Mouse (Mus musculus): ENCODE results near the gene Kifap3. TPM values are rescaled to one million over a fixed set of nuclear protein-coding genes. Genes with fewer than 3 reads are reported as not detected.
"Not testable (repeated sequence)": the region's sequence is repeated elsewhere in the genome, so short reads cannot be mapped to it uniquely, and the experiment has no call there.

Kifap3 gene
- total and polyA plus RNA-seq, 2 experiments from 2014 or later, result 144 to 205 TPM

DNA sequence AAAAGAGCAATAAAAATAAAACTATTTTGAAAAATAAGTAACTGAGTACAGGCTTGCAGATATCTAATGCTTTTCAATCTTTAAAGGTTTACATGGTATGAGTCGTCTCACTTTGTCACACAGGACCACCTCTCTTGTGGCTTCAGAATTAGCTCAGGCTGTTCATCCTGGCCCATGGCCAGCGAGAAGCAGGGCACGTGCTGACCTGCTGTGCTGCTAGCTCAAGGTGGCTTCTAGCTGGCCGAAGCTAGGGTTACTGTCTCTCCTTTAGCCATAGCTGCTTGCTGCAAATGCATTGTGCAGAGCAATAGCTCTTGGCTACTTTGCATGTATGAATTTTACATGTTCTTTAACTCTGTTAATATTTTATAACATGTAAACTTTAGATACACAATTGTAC is 42.0 kb downstream of the Kifap3 start:
- no peak for DNase-seq
- no peak for TF ChIP-seq CTCF (IDR thresholded peaks at IDR 0.05; ENCODE audit: low read depth)
- no peak for ATAC-seq
- Histone ChIP-seq H3K27ac (ENCODE audit: low read depth, low read length) (no peak overlapping the region), H3K9ac (no peak overlapping the region), H3K27me3 (ENCODE audit: insufficient read depth, low read length) (no peaks in the 10 kb centered on the region), H3K4me1 (ENCODE audit: insufficient read depth) (no peaks in the 10 kb centered on the region), H3K4me2 (ENCODE audit: low read depth) (no peak overlapping the region), H3K9me3 (ENCODE audit: low read length) (no peaks in the 10 kb centered on the region), H3K4me3 (ENCODE audit: low read depth, low read length) (no peak overlapping the region), H3K36me3 (ENCODE audit: insufficient read depth) (no peaks in the 10 kb centered on the region; the same call in 1 of the 2 replicates)
- 77% methylated on average over 4 of the region's 4 CpGs for WGBS

DNA sequence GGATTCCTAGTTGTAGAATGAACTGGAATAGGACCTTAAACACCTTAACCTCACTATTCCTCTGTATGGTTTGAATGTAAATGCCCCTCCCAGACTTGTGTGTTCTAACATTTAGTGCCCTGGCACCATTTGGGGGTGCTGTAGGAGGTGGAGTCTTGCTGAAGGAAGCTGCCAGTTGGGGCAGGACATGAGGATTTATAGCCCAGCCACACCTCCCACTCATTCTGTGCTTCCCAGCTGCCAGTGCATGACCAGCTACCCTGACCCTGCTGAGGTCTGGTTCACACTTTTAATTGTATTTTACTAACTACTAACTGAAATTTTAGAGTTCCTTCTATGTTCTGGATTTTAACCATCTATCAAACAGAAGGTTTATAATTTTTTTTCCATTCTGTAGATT is 50.1 kb downstream of the Kifap3 start:
- Histone ChIP-seq H3K9ac (no peak overlapping the region), H3K36me3 (ENCODE audit: insufficient read depth) (peaks cover 5% of the 10 kb centered on the region), H3K4me1 (ENCODE audit: insufficient read depth) (no peaks in the 10 kb centered on the region), H3K4me3 (ENCODE audit: low read depth, low read length) (no peak overlapping the region), H3K9me3 (ENCODE audit: low read length) (no peaks in the 10 kb centered on the region), H3K4me2 (ENCODE audit: low read depth) (no peak overlapping the region), H3K27ac (ENCODE audit: low read depth, low read length) (no peak overlapping the region), H3K27me3 (ENCODE audit: insufficient read depth, low read length) (no peaks in the 10 kb centered on the region)
- ATAC-seq (no peak), DNase-seq (no peak)
- no peak for TF ChIP-seq CTCF (IDR thresholded peaks at IDR 0.05; ENCODE audit: low read depth)

- Histone ChIP-seq H3K4me3 (ENCODE audit: low read depth, low read length) (no peak overlapping the region), H3K9ac (no peak overlapping the region), H3K27me3 (ENCODE audit: insufficient read depth, low read length) (no peaks in the 10 kb centered on the region), H3K36me3 (ENCODE audit: insufficient read depth) (peaks cover 5% of the 10 kb centered on the region), H3K9me3 (ENCODE audit: low read length) (no peaks in the 10 kb centered on the region), H3K4me1 (ENCODE audit: insufficient read depth) (no peaks in the 10 kb centered on the region), H3K4me2 (ENCODE audit: low read depth) (no peak overlapping the region), H3K27ac (ENCODE audit: low read depth, low read length) (no peak overlapping the region)
- DNase-seq (peak; percentile 18), ATAC-seq (peak; percentile 51; the same call in 1 of the 2 replicates)
- peak; percentile 65 for TF ChIP-seq CTCF (IDR thresholded peaks at IDR 0.05; ENCODE audit: low read depth)
- 79% methylated on average over 1 of the region's 1 CpGs for WGBS
Observed at GRCm38 (mm10) chr1:163834066-163834465, 54.7 kb downstream of the Kifap3 start.

DNA sequence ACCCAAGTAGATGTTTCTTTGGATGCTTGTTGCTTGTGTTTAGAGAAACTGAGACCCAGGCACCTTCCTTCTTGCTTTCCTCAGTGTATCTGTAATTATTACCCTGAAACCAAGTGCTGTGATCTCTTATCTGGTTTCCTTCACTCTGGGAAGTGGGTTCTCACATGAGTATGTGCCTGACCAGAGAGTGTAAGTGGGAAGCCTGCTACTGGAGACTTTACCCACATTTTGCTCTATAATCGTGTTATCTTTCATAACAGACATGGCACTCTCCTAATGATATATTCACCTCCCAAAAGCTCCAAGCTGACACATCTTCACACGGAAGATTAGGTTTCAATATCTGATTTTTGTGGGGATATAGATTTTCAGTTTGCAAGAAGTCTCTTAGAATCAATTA is 55.7 kb downstream of the Kifap3 start:
- H3K27me3 ChIP-seq (ENCODE audit: insufficient read depth, low read length), result no peaks in the 10 kb centered on the region
- no peak overlapping the region for H3K9ac ChIP-seq
- H3K4me3 ChIP-seq (ENCODE audit: low read depth, low read length), result no peak overlapping the region
- no peak for TF ChIP-seq CTCF (IDR thresholded peaks at IDR 0.05; ENCODE audit: low read depth)
- H3K36me3 ChIP-seq (ENCODE audit: insufficient read depth), result peaks cover 5% of the 10 kb centered on the region
- no peak overlapping the region for H3K4me2 ChIP-seq (ENCODE audit: low read depth)
- H3K9me3 ChIP-seq (ENCODE audit: low read length), result no peaks in the 10 kb centered on the region
- H3K4me1 ChIP-seq (ENCODE audit: insufficient read depth), result no peaks in the 10 kb centered on the region
- DNase-seq (no peak), ATAC-seq (no peak)
- 94% methylated on average over 2 of the region's 2 CpGs for WGBS
- H3K27ac ChIP-seq (ENCODE audit: low read depth, low read length), result no peak overlapping the region

GRCm38 (mm10) chr1:163838482-163838881 is 59.1 kb downstream of the Kifap3 start:
- H3K9me3 ChIP-seq (ENCODE audit: low read length); DNase-seq; H3K27ac ChIP-seq (ENCODE audit: low read depth, low read length); H3K4me1 ChIP-seq (ENCODE audit: insufficient read depth); ATAC-seq; H3K4me3 ChIP-seq (ENCODE audit: low read depth, low read length); H3K9ac ChIP-seq; H3K4me2 ChIP-seq (ENCODE audit: low read depth); H3K27me3 ChIP-seq (ENCODE audit: insufficient read depth, low read length): not testable (repeated sequence)
- WGBS, result 92% methylated on average over 3 of the region's 3 CpGs
- peaks cover 13% of the 10 kb centered on the region; the same call in 1 of the 2 replicates for H3K36me3 ChIP-seq (ENCODE audit: insufficient read depth)

- no peak overlapping the region for H3K4me2 ChIP-seq (ENCODE audit: low read depth)
- 95% methylated on average over 8 of the region's 8 CpGs for WGBS
- H3K9ac ChIP-seq, result no peak overlapping the region
- H3K4me1 ChIP-seq (ENCODE audit: insufficient read depth), result no peaks in the 10 kb centered on the region
- no peak for ATAC-seq
- H3K9me3 ChIP-seq (ENCODE audit: low read length), result no peaks in the 10 kb centered on the region
- no peak overlapping the region for H3K4me3 ChIP-seq (ENCODE audit: low read depth, low read length)
- H3K27me3 ChIP-seq (ENCODE audit: insufficient read depth, low read length), result no peaks in the 10 kb centered on the region
- no peak overlapping the region for H3K27ac ChIP-seq (ENCODE audit: low read depth, low read length)
- no peak for DNase-seq
- H3K36me3 ChIP-seq (ENCODE audit: insufficient read depth), result peaks cover 13% of the 10 kb centered on the region; the same call in 1 of the 2 replicates
- TF ChIP-seq CTCF (IDR thresholded peaks at IDR 0.05; ENCODE audit: low read depth), result no peak
Observed at GRCm38 (mm10) chr1:163840555-163840954, 61.2 kb downstream of the Kifap3 start.

GRCm38 (mm10) chr1:163842238-163842637 is 62.9 kb downstream of the Kifap3 start:
- Histone ChIP-seq H3K4me1 (ENCODE audit: insufficient read depth) (no peaks in the 10 kb centered on the region), H3K9me3 (ENCODE audit: low read length) (no peaks in the 10 kb centered on the region), H3K27me3 (ENCODE audit: insufficient read depth, low read length) (no peaks in the 10 kb centered on the region), H3K27ac (ENCODE audit: low read depth, low read length) (no peak overlapping the region), H3K4me2 (ENCODE audit: low read depth) (no peak overlapping the region), H3K4me3 (ENCODE audit: low read depth, low read length) (no peak overlapping the region), H3K36me3 (ENCODE audit: insufficient read depth) (peaks cover 13% of the 10 kb centered on the region; the same call in 1 of the 2 replicates), H3K9ac (no peak overlapping the region)
- TF ChIP-seq CTCF (IDR thresholded peaks at IDR 0.05; ENCODE audit: low read depth), result peak; percentile 41
- 53% methylated on average over 2 of the region's 2 CpGs for WGBS
- peak; percentile 17 for DNase-seq
- peak; percentile 27 for ATAC-seq

DNA sequence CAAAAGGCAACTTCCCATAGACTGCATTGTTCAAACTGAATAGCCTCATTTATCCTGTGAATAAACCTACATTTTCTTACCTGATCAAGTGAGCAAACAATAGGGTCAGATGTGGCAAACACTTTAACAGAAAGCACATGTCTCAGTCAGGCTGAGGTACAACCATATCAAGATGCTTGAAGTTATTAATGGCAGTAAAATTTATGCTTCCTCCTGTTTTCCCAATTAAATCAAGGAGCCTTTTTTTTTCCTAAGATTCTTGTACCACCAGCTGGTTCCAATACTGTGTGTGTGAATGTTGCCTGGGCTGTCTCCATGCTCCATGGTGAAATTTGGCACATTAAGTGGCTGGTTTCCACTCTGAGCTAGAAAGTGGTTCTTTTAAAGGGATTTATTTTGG is 64.5 kb downstream of the Kifap3 start:
- Histone ChIP-seq H3K4me3 (ENCODE audit: low read depth, low read length) (no peak overlapping the region), H3K27me3 (ENCODE audit: insufficient read depth, low read length) (no peaks in the 10 kb centered on the region), H3K36me3 (ENCODE audit: insufficient read depth) (peaks cover 17% of the 10 kb centered on the region), H3K4me2 (ENCODE audit: low read depth) (no peak overlapping the region), H3K4me1 (ENCODE audit: insufficient read depth) (no peaks in the 10 kb centered on the region), H3K9ac (no peak overlapping the region), H3K9me3 (ENCODE audit: low read length) (no peaks in the 10 kb centered on the region), H3K27ac (ENCODE audit: low read depth, low read length) (no peak overlapping the region)
- no peak for TF ChIP-seq CTCF (IDR thresholded peaks at IDR 0.05; ENCODE audit: low read depth)
- DNase-seq (no peak), ATAC-seq (no peak)
